Mouse (Mus musculus) left cerebral cortex, adult 2 months (tissue): Measurements from ENCODE around the gene Atox1. TPM values are rescaled to one million over a fixed set of nuclear protein-coding genes. Genes with fewer than 3 reads are reported as not detected.

Experiments used
- DNase-seq, 2 experiments: peaks; one replicate each; pipeline ENCODE4 v3.0.0; 2021 to 2022; ENCODE audit warnings: low spot score in 2 of 2, mixed read lengths in 1 of 2; ENCODE audit errors: extremely low spot score in 1 of 2
- H3K27ac ChIP-seq: fragments of 200-600 bp; 2 replicates; pipeline ENCODE4 v1.8.1; 2022
- H3K4me3 ChIP-seq: fragments of 200-600 bp; 2 replicates; pipeline ENCODE4 v1.8.1; 2022
- CTCF ChIP-seq: fragments of 200-600 bp; IDR thresholded peaks from 2 replicates; pipeline ENCODE4 v1.8.1; 2022; ENCODE audit warnings: antibody characterized with exemption, mild to moderate bottlenecking, moderate library complexity
- intact Hi-C: fragments of 180-260 bp; cut with DNase I; formaldehyde crosslinking; loops from one replicate; pipeline ENCODE4 v1.15.1; 2025
- microRNA-seq, 2 experiments: library from miRNA; unstranded; fragments of <30 nt; microRNA quantifications; one replicate each; pipeline ENCODE4 v1.2.0; 2021
- total RNA-seq, 2 experiments: library from RNA; stranded (reverse); gene quantifications; 2 replicates each; pipeline ENCODE4 v1.2.3; 2021

The Atox1 gene
- total RNA-seq, 2 experiments from 2014 or later, result 87.0 to 97.9 TPM

DNA sequence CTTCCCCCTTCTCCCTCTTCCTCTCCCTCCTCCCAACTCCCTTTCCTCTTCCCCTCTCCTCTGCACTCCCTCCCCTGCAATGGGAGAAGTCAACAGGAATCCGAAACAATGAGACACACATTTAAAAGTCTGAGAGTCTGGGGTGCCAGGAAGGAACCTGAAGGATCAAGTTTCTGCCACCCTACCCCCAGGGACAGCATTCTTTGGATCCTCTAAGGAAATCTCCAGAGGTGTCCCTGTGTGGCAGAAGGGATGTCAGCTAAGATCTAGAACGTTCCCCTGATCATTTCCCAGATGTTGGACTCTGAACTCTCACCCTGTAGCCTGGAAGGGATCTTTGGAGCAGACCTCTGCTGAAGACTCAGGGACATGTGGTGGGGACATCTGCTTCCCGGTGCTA is 50.5 kb downstream of the Atox1 start:
- intact Hi-C loops, result no loop called here
- no peak for DNase-seq
- Histone ChIP-seq H3K27ac (no peak overlapping the region; the same call in 1 of the 2 replicates), H3K4me3 (no peak overlapping the region)
- no peak for TF ChIP-seq CTCF

- H3K27ac ChIP-seq, result no peak overlapping the region
- intact Hi-C loops, result no loop called here
- no peak for TF ChIP-seq CTCF
Observed at GRCm38 (mm10) chr11:55410005-55410404, 51.0 kb downstream of the Atox1 start.

DNA sequence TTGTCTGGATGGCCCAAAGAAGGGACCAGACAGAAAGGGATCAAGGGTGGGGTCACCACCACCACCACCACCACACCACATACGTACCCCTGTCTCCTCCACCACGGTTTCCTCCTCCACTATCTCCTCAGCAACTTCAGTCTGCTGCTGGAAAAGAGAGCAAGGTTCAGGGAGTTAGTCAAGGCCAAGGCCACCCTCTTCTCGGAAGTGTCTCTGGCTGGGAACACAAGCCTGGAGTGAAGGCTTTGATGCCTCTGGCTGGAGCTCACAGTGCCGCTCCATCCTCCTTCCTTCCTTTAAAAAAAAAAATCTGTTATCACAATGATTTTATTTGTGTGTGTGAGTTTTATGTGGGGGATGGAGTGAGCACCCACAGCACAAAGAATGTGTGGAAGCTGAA is 53.9 kb downstream of the Atox1 start:
- intact Hi-C loops, result no loop called here
- no peak for TF ChIP-seq CTCF
- no peak overlapping the region for H3K27ac ChIP-seq
- H3K4me3 ChIP-seq, result no peak overlapping the region
- DNase-seq, result no peak

More at GRCm38 (mm10) chr11:55410005-55410404, 51.0 kb downstream of the Atox1 start:
- DNase-seq, result no peak
- H3K4me3 ChIP-seq, result no peak overlapping the region

DNA sequence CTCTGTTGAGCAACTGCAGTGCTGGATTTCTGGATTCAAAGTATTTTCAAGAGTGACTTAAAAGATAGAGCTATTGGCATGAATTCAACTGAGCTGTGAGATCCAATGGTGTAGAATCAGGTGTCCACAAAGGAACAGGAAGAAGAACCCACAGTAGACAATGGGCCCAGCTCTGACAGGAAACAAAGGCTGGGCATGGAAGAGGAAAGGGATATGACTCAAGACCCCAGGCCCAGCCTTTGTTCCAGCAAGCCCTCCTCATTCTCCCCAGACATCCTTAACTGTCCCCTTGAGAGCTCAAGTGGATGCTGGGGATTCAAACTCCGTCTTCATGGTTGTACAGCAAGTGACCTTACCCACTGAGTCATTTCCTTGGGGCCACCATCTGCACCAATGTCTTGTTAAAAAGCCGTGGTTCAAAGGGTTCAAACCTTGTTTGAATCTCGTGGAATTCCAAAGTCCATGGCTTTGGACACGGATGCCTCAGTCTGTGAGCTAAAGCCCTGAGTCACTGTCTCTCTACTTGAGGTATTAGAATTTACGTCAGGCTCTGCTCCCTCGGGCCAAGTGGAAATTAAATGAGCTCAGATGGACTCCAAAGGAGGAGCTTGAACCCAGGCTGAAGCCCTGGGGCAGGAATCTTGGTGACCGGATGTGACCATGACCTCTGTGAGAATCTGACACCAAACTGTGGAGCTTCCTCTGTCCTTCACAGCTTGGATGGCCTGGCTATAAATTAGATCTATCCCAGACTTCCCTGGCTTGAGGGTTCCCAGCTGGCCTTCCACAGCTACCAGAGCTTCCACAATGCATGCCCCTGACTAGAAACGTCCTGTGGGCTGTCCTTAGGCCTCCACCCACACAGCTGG is 55.2 kb downstream of the Atox1 start:
- DNase-seq, result no peak
- no peak for TF ChIP-seq CTCF
- intact Hi-C loops, result no loop called here
- Histone ChIP-seq H3K27ac (peak overlapping the region; percentile 28), H3K4me3 (no peak overlapping the region)

- Histone ChIP-seq H3K4me3 (no peak overlapping the region), H3K27ac (no peak overlapping the region)
- no peak for DNase-seq
- no peak; the same call in 1 of the 2 replicates for TF ChIP-seq CTCF
- intact Hi-C loops, result no loop called here
Observed at GRCm38 (mm10) chr11:55404659-55405457, 56.2 kb downstream of the Atox1 start.

DNA sequence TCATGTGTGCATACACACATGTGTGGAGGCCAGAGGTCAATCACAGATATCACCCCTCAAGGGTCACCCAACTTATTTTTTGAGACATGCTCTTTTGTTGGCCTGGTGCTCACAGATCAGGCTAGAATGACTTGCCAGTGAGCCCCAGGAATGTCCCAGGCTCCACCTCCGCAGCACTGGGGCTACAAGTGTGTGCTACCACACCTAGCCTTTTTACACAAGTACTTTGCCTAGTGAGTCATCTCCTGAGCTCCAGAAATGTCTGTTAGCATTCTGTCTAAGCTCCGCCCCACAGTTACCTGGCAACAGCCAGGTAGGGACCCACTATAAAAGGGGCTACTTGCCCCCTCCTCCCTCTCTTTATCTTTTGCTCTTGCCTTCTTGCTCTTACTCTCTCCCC is 60.2 kb downstream of the Atox1 start:
- Histone ChIP-seq H3K27ac (no peak overlapping the region), H3K4me3 (no peak overlapping the region)
- intact Hi-C loops, result no loop called here
- no peak for DNase-seq
- no peak for TF ChIP-seq CTCF

DNA sequence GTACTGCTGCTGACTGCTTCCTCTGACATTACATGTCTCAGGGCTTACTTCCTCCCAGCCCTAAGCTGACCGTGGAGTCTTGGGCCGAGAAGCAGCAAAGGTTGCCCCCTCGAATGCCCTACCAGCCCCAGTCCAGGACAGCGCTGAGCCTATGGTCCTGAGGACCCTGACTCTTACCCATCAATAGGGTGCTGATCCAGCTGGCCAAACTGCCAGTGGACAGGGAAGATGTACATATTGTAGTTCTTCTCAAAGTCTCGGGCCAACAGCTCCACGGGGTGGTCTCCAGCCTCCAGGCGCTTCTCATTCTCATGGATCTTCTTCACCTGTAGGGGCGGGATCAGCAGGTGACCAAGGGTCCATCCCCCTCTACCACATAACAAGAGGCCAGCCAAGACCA is 62.7 kb downstream of the Atox1 start:
- H3K27ac ChIP-seq, result no peak overlapping the region
- no peak for TF ChIP-seq CTCF
- DNase-seq, result no peak
- no peak overlapping the region for H3K4me3 ChIP-seq
- intact Hi-C loops, result no loop called here

DNA sequence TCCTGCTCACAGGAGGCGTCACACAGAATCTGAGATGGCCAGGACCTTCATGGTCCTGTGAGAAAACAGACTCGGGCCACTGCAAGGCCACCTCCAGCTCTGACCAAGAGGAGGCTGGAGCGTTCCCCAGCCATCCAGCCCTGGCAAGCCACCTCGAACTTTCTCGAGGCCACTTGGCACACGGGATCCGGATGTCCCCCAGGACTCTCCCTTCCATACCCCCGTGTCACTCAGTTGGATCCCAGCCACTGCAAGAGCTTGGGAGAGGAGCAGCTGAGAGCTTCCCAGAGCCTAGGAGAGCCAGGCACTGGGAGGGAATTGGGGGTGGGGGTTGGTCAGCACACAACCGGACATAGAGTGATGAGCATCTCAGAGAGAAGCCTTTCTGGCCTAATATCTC is 63.6 kb downstream of the Atox1 start:
- H3K4me3 ChIP-seq, result no peak overlapping the region
- H3K27ac ChIP-seq, result no peak overlapping the region
- no peak for DNase-seq
- no peak for TF ChIP-seq CTCF
- intact Hi-C loops, result no loop called here

DNA sequence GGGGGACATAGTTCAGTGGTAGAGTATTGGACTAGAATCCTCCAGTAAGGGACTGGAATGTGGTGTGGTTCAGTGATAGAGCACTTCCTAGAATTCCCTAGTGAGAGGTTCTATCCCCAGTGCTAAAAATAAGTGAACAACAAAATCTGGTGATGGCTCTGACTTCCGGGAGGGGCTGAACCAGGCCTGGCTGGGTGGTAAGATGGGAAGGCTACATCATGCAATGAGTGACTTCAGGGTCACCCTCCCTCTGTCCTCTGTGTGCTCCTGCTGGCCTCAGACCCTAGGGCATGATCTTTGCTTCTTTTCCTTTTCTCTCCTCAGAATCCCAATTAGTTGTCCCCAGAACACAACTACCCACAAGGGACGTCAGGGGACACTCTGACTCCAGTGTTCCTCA is 64.0 kb downstream of the Atox1 start:
- Histone ChIP-seq H3K4me3 (no peak overlapping the region), H3K27ac (no peak overlapping the region)
- DNase-seq, result no peak
- intact Hi-C loops, result no loop called here
- TF ChIP-seq CTCF, result no peak

Small RNA genes within 50 kb of the gene (microRNA-seq; reads per million reads assigned to microRNA genes)
- 0 reads per million in 2 experiments for gene Mir7652

Other genes with a start within 250 kb of the Atox1 start
- under 1 TPM; 0.26 to 0.29 TPM for gene Fat2, start 124.7 kb downstream of the Atox1 start, total RNA-seq
- 100 to 1,000 TPM; 177 to 202 TPM for gene Sparc, start 38.1 kb downstream of the Atox1 start, total RNA-seq
- 10 to 100 TPM; 34.8 to 35.0 TPM for gene G3bp1, start 8.4 kb upstream of the Atox1 start, total RNA-seq
- 1 to 10 TPM; 1.5 to 2.1 TPM for gene Glra1, start 147.0 kb upstream of the Atox1 start, total RNA-seq